Mouse (Mus musculus): ENCODE measurements around the gene Hinfp.

GRCm38 (mm10) chr9:44306532-44306931 lies 1.1 kb upstream of the Hinfp start:
- no peak for TF ChIP-seq POLR2A (IDR thresholded peaks at IDR 0.05; ENCODE audit: extremely low read depth, insufficient read depth, low read length)
- TF ChIP-seq CTCF (IDR thresholded peaks at IDR 0.05; ENCODE audit: extremely low read depth, insufficient read depth, low read length) = no peak

All from cortical plate, adult 2 months (tissue).